Mouse (Mus musculus): ENCODE results near the gene Fam160a1. TPM values are rescaled to one million over a fixed set of nuclear protein-coding genes. Genes with fewer than 3 reads are reported as not detected.

Fam160a1 gene
- polyA plus RNA-seq, 1 experiment from 2014 or later = 6.5 TPM

GRCm38 (mm10) chr3:85677952-85678351 is 139.1 kb downstream of the Fam160a1 start:
- no peak for ATAC-seq (ENCODE audit: low read depth)
- no peak overlapping the region for H3K4me3 ChIP-seq (ENCODE audit: low read depth, low read length)
- H3K27ac ChIP-seq (replicated peaks; ENCODE audit: low read depth, low read length) = no peak overlapping the region
- no peak for DNase-seq (ENCODE audit: low spot score)
- no peaks in the 10 kb centered on the region for H3K4me1 ChIP-seq (ENCODE audit: control insufficient read depth, insufficient read depth, low read length)
- H3K9me3 ChIP-seq (ENCODE audit: control insufficient read depth, low read length) = no peaks in the 10 kb centered on the region
- H3K27me3 ChIP-seq (replicated peaks; ENCODE audit: control insufficient read depth, insufficient read depth, low read length) = no peaks in the 10 kb centered on the region
- H3K4me2 ChIP-seq (ENCODE audit: low read depth, low read length) = no peak overlapping the region
- H3K36me3 ChIP-seq (ENCODE audit: control insufficient read depth, insufficient read depth, low read length) = no peaks in the 10 kb centered on the region
- H3K9ac ChIP-seq (ENCODE audit: low read depth, low read length) = no peak overlapping the region
- 74% methylated on average over 3 of the region's 3 CpGs for WGBS

DNA sequence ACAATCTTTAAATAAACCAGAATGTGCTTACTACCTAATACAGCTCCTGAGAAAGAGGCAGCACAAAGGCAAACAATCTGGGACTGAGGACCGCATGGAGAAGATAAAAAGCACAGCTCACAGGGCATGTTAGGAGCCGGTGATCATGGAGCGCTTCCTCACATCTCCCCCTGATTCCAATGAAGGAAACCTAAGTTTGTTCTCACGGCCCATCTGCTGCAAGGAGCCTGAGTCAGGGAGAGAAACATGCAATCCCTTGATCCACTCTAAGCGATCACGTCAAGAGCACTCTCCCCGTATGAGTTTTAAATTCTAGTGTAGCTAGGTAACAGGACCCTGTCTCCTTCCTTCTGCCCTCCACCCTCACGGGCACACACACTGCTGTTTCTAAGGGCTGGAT is 140.0 kb downstream of the Fam160a1 start:
- Histone ChIP-seq H3K4me3 (ENCODE audit: low read depth, low read length) (no peak overlapping the region), H3K36me3 (ENCODE audit: control insufficient read depth, insufficient read depth, low read length) (no peaks in the 10 kb centered on the region), H3K9me3 (ENCODE audit: control insufficient read depth, low read length) (no peaks in the 10 kb centered on the region), H3K27me3 (replicated peaks; ENCODE audit: control insufficient read depth, insufficient read depth, low read length) (no peaks in the 10 kb centered on the region), H3K4me2 (ENCODE audit: low read depth, low read length) (no peak overlapping the region), H3K4me1 (ENCODE audit: control insufficient read depth, insufficient read depth, low read length) (no peaks in the 10 kb centered on the region), H3K27ac (replicated peaks; ENCODE audit: low read depth, low read length) (no peak overlapping the region), H3K9ac (ENCODE audit: low read depth, low read length) (no peak overlapping the region)
- DNase-seq (ENCODE audit: low spot score) (no peak), ATAC-seq (ENCODE audit: low read depth) (no peak)
- 86% methylated on average over 8 of the region's 8 CpGs for WGBS

DNA sequence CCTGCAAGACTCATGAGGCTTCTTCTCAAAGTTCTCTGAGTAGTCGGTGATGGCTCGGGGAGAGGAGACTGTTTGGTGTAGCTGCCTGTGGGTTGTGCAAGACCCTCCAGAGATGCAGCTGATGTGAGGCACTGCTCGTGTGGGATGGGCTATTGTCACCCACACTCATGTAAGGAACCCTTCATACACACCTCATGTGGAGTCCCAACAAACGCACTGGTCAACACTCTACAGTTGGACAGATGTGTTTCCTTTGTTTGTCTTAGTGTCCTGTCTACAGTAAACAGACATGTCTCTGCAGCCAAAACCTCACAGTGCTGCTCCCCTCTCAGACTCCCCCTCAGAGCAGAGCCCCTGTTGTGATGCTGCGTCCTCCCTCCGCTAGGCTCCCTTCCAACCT is 147.2 kb downstream of the Fam160a1 start:
- Histone ChIP-seq H3K9ac (ENCODE audit: low read depth, low read length) (no peak overlapping the region), H3K27me3 (replicated peaks; ENCODE audit: control insufficient read depth, insufficient read depth, low read length) (no peaks in the 10 kb centered on the region), H3K4me2 (ENCODE audit: low read depth, low read length) (no peak overlapping the region), H3K36me3 (ENCODE audit: control insufficient read depth, insufficient read depth, low read length) (no peaks in the 10 kb centered on the region), H3K9me3 (ENCODE audit: control insufficient read depth, low read length) (no peaks in the 10 kb centered on the region), H3K4me3 (ENCODE audit: low read depth, low read length) (no peak overlapping the region), H3K27ac (replicated peaks; ENCODE audit: low read depth, low read length) (no peak overlapping the region), H3K4me1 (ENCODE audit: control insufficient read depth, insufficient read depth, low read length) (no peaks in the 10 kb centered on the region)
- DNase-seq (ENCODE audit: low spot score) = no peak
- WGBS = 87% methylated on average over 6 of the region's 6 CpGs
- no peak for ATAC-seq (ENCODE audit: low read depth)

- 93% methylated on average over 6 of the region's 6 CpGs for WGBS
- Histone ChIP-seq H3K36me3 (ENCODE audit: control insufficient read depth, insufficient read depth, low read length) (no peaks in the 10 kb centered on the region), H3K4me1 (ENCODE audit: control insufficient read depth, insufficient read depth, low read length) (no peaks in the 10 kb centered on the region), H3K4me3 (ENCODE audit: low read depth, low read length) (no peak overlapping the region), H3K27me3 (replicated peaks; ENCODE audit: control insufficient read depth, insufficient read depth, low read length) (no peaks in the 10 kb centered on the region), H3K9ac (ENCODE audit: low read depth, low read length) (no peak overlapping the region), H3K4me2 (ENCODE audit: low read depth, low read length) (no peak overlapping the region), H3K9me3 (ENCODE audit: control insufficient read depth, low read length) (no peaks in the 10 kb centered on the region), H3K27ac (replicated peaks; ENCODE audit: low read depth, low read length) (no peak overlapping the region)
- ATAC-seq (ENCODE audit: low read depth) (no peak), DNase-seq (ENCODE audit: low spot score) (no peak)
Measured at GRCm38 (mm10) chr3:85667683-85668082, 149.4 kb downstream of the Fam160a1 start.

DNA sequence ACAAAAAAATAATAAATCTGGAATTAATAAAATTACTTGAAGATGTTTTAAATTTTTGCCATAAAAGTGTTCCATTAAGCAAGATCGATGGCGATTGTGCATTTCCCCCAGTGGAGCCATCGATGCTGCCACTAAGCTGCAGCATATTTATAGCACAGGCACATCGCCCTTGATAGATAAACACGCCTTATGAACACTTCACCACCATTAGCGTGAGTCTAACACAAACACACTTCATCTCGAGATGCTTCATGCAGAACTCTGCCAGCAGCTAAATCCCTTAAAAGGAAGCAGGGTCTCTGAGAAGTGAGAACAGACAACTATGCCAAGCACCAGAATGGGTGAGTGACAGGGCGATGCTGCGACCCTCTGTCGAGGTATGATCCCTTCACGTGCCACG is 150.4 kb downstream of the Fam160a1 start:
- H3K4me1 ChIP-seq (ENCODE audit: control insufficient read depth, insufficient read depth, low read length) = no peaks in the 10 kb centered on the region
- no peak for DNase-seq (ENCODE audit: low spot score)
- H3K27me3 ChIP-seq (replicated peaks; ENCODE audit: control insufficient read depth, insufficient read depth, low read length) = no peaks in the 10 kb centered on the region
- H3K9ac ChIP-seq (ENCODE audit: low read depth, low read length) = no peak overlapping the region
- H3K27ac ChIP-seq (replicated peaks; ENCODE audit: low read depth, low read length) = no peak overlapping the region
- ATAC-seq (ENCODE audit: low read depth) = no peak
- 74% methylated on average over 12 of the region's 12 CpGs for WGBS
- H3K9me3 ChIP-seq (ENCODE audit: control insufficient read depth, low read length) = no peaks in the 10 kb centered on the region
- no peak overlapping the region for H3K4me3 ChIP-seq (ENCODE audit: low read depth, low read length)
- H3K4me2 ChIP-seq (ENCODE audit: low read depth, low read length) = no peak overlapping the region
- no peaks in the 10 kb centered on the region for H3K36me3 ChIP-seq (ENCODE audit: control insufficient read depth, insufficient read depth, low read length)

- Histone ChIP-seq H3K4me1 (ENCODE audit: control insufficient read depth, insufficient read depth, low read length) (no peaks in the 10 kb centered on the region), H3K4me2 (ENCODE audit: low read depth, low read length) (no peak overlapping the region), H3K36me3 (ENCODE audit: control insufficient read depth, insufficient read depth, low read length) (no peaks in the 10 kb centered on the region), H3K4me3 (ENCODE audit: low read depth, low read length) (no peak overlapping the region), H3K9ac (ENCODE audit: low read depth, low read length) (no peak overlapping the region), H3K27ac (replicated peaks; ENCODE audit: low read depth, low read length) (no peak overlapping the region), H3K27me3 (replicated peaks; ENCODE audit: control insufficient read depth, insufficient read depth, low read length) (no peaks in the 10 kb centered on the region), H3K9me3 (ENCODE audit: control insufficient read depth, low read length) (no peaks in the 10 kb centered on the region)
- no peak for ATAC-seq (ENCODE audit: low read depth)
- no peak for DNase-seq (ENCODE audit: low spot score)
- 66% methylated on average over 3 of the region's 3 CpGs for WGBS
Measured at GRCm38 (mm10) chr3:85666166-85666565, 150.9 kb downstream of the Fam160a1 start.

GRCm38 (mm10) chr3:85664591-85665171 is 152.4 kb downstream of the Fam160a1 start:
- no peak overlapping the region for H3K4me3 ChIP-seq (ENCODE audit: low read depth, low read length)
- H3K4me2 ChIP-seq (ENCODE audit: low read depth, low read length) = no peak overlapping the region
- H3K27ac ChIP-seq (replicated peaks; ENCODE audit: low read depth, low read length) = no peak overlapping the region
- no peaks in the 10 kb centered on the region; the same call in 1 of the 2 replicates for H3K4me1 ChIP-seq (ENCODE audit: control insufficient read depth, insufficient read depth, low read length)
- no peaks in the 10 kb centered on the region for H3K27me3 ChIP-seq (replicated peaks; ENCODE audit: control insufficient read depth, insufficient read depth, low read length)
- H3K36me3 ChIP-seq (ENCODE audit: control insufficient read depth, insufficient read depth, low read length) = no peaks in the 10 kb centered on the region
- DNase-seq (ENCODE audit: low spot score) = no peak
- H3K9me3 ChIP-seq (ENCODE audit: control insufficient read depth, low read length) = no peaks in the 10 kb centered on the region
- 84% methylated on average over 10 of the region's 10 CpGs for WGBS
- no peak for ATAC-seq (ENCODE audit: low read depth)
- H3K9ac ChIP-seq (ENCODE audit: low read depth, low read length) = no peak overlapping the region

- no peak for ATAC-seq (ENCODE audit: low read depth)
Measured at GRCm38 (mm10) chr3:85663826-85664225, 153.3 kb downstream of the Fam160a1 start.

More at GRCm38 (mm10) chr3:85663826-85664225, 153.3 kb downstream of the Fam160a1 start:
- Histone ChIP-seq H3K4me2 (ENCODE audit: low read depth, low read length) (no peak overlapping the region), H3K9ac (ENCODE audit: low read depth, low read length) (no peak overlapping the region), H3K27ac (replicated peaks; ENCODE audit: low read depth, low read length) (no peak overlapping the region), H3K4me3 (ENCODE audit: low read depth, low read length) (no peak overlapping the region), H3K9me3 (ENCODE audit: control insufficient read depth, low read length) (no peaks in the 10 kb centered on the region), H3K27me3 (replicated peaks; ENCODE audit: control insufficient read depth, insufficient read depth, low read length) (no peaks in the 10 kb centered on the region), H3K36me3 (ENCODE audit: control insufficient read depth, insufficient read depth, low read length) (no peaks in the 10 kb centered on the region), H3K4me1 (ENCODE audit: control insufficient read depth, insufficient read depth, low read length) (no peaks in the 10 kb centered on the region; the same call in 1 of the 2 replicates)
- WGBS = 82% methylated on average over 5 of the region's 5 CpGs
- no peak for DNase-seq (ENCODE audit: low spot score)
